Comparison of ENCODE assay signal across 10 mouse cellular contexts in genomic region chr9:71759893-71760292, GRCm38 (mm10). TPM values are rescaled to one million over a fixed set of nuclear protein-coding genes. Genes with fewer than 3 reads are reported as not detected.
DNase-seq lines count a peak whose midpoint lies in the region; ATAC-seq lines count a peak whose summit lies in the region.
"Had no signal": no experiment of that assay in that cellular context is flagged by ENCODE, and none has a peak within 500 bp of the region (broad histone marks: within the 10 kb centered on the region; RNA-seq: fewer than 3 reads in every experiment).

No protein-coding gene starts in this region.

- no peak overlapping the region for H3K4me3 ChIP-seq in hindbrain, embryonic 12.5 days
- no peak overlapping the region for H3K4me3 ChIP-seq in hindbrain, embryonic 13.5 days

- H3K4me1 ChIP-seq in hindbrain, embryonic 12.5 days: peaks cover 19% of the 10 kb centered on the region
- peaks cover 27% of the 10 kb centered on the region for H3K4me1 ChIP-seq in hindbrain, embryonic 13.5 days (replicated peaks)

- DNase-seq in adrenal gland, adult (ENCODE audit: inconsistent age in 2 of 2, low spot score in 1 of 2): peak; percentile 50 to 76
- no peak for DNase-seq in adrenal gland, adult 18-20 months (ENCODE audit: low spot score in 2 of 2)
- peak; percentile 61 for DNase-seq in kidney, adult 9 months
- peak; percentile 34 for DNase-seq in lung, postnatal 10 days
- DNase-seq in spleen, adult 18-20 months: no peak
- no peak for DNase-seq in thymus, postnatal 14 days
- DNase-seq: cerebellum, adult 9-10 months had no signal

- 21% methylated on average over 5 of the region's 5 CpGs for WGBS in hindbrain, embryonic 12.5 days
- WGBS in hindbrain, embryonic 13.5 days: 32% methylated on average over 5 of the region's 5 CpGs

- peaks cover 53% of the 10 kb centered on the region for H3K27me3 ChIP-seq in hindbrain, embryonic 12.5 days
- peaks cover 51% of the 10 kb centered on the region for H3K27me3 ChIP-seq in hindbrain, embryonic 13.5 days

- H3K27ac ChIP-seq in hindbrain, embryonic 12.5 days: 0 out of 2 replicates have a peak overlapping the region, but pooled peaks have one; percentile 13
- H3K27ac ChIP-seq in hindbrain, embryonic 13.5 days: no peak overlapping the region

- H3K4me2 ChIP-seq in hindbrain, embryonic 12.5 days (replicated peaks): no peak overlapping the region
- H3K4me2 ChIP-seq in hindbrain, embryonic 13.5 days: no peak overlapping the region

- H3K9ac ChIP-seq in hindbrain, embryonic 12.5 days: no peak overlapping the region
- H3K9ac ChIP-seq in hindbrain, embryonic 13.5 days: no peak overlapping the region

- no peak for ATAC-seq in hindbrain, embryonic 12.5 days (ENCODE audit: low FRiP score)
- ATAC-seq in hindbrain, embryonic 13.5 days (ENCODE audit: low FRiP score): no peak

- H3K9me3 ChIP-seq in hindbrain, embryonic 12.5 days (replicated peaks): no peaks in the 10 kb centered on the region
- H3K9me3 ChIP-seq in hindbrain, embryonic 13.5 days: no peaks in the 10 kb centered on the region

- H3K36me3 ChIP-seq in hindbrain, embryonic 12.5 days: no peaks in the 10 kb centered on the region
- no peaks in the 10 kb centered on the region for H3K36me3 ChIP-seq in hindbrain, embryonic 13.5 days

RNA-seq across cellular contexts. Expression of gene Cgnl1, which starts 11.5 kb away (rescaled TPM):
- 100 to 1,000 TPM in 1 of 2 experiments, 10 to 100 TPM in 1; 92.4 to 105 TPM for total RNA-seq in adrenal gland, adult 18-20 months (2021)
- polyA plus RNA-seq in hindbrain, embryonic 12.5 days (2016; fragmentation: Nextera tagmentation; extraction: Ambion mirVana): 7.1 and 7.3 TPM in 2 replicates
- 7.7 and 8.9 TPM in 2 replicates for polyA plus RNA-seq in hindbrain, embryonic 13.5 days (2015; fragmentation: Nextera tagmentation; extraction: Ambion mirVana)
- total RNA-seq: megakaryocyte-erythroid progenitor cell, adult 5-6 weeks had no signal

Comparison
In these comparisons a context has a peak if more than half of its experiments do, and no peak if none do; other contexts are left out.
1. DNase-seq: peak in adrenal gland, adult (2 of 2), kidney, adult 9 months (single experiment) and lung, postnatal 10 days (single experiment); none in adrenal gland, adult 18-20 months (0 of 2), spleen, adult 18-20 months (0 of 2) and thymus, postnatal 14 days (single experiment).